Mouse (Mus musculus) neural tube, embryonic 12.5 days (tissue): Measurements from ENCODE around the gene Rapgef6. TPM values are rescaled to one million over a fixed set of nuclear protein-coding genes. Genes with fewer than 3 reads are reported as not detected.

Experiments used
- ATAC-seq: fragments of 200-750 bp; cut with Nextera tagmentation; 2 replicates; pipeline ENCODE4 v1.8.0; 2017; ENCODE audit warnings: low read depth, mild to moderate bottlenecking, moderate TSS enrichment, moderate library complexity; ENCODE audit not compliant: low FRiP score
- H3K27ac ChIP-seq: fragments of 300-500 bp; sonication (generic); 2 replicates; pipeline ENCODE4 v1.5.1; 2016
- H3K27me3 ChIP-seq: fragments of 300-500 bp; sonication (generic); replicated peaks from 2 replicates; pipeline ENCODE4 v1.6.1; 2016; ENCODE audit warnings: mild to moderate bottlenecking
- H3K36me3 ChIP-seq: fragments of 300-500 bp; sonication (generic); 2 replicates; pipeline ENCODE4 v1.6.1; 2016; ENCODE audit warnings: mild to moderate bottlenecking
- H3K4me1 ChIP-seq: fragments of 300-500 bp; sonication (generic); 2 replicates; pipeline ENCODE4 v1.6.1; 2016
- H3K4me2 ChIP-seq: fragments of 300-500 bp; sonication (generic); replicated peaks from 2 replicates; pipeline ENCODE4 v1.6.1; 2016; ENCODE audit warnings: mild to moderate bottlenecking
- H3K4me3 ChIP-seq: fragments of 300-500 bp; sonication (generic); 2 replicates; pipeline ENCODE4 v1.5.1; 2016
- H3K9ac ChIP-seq: fragments of 300-500 bp; sonication (generic); 2 replicates; pipeline ENCODE4 v1.6.1; 2016; ENCODE audit warnings: mild to moderate bottlenecking
- H3K9me3 ChIP-seq: fragments of 300-500 bp; sonication (generic); 2 replicates; pipeline ENCODE4 v1.6.1; 2016; ENCODE audit warnings: mild to moderate bottlenecking
- WGBS: fragments of 180-500 bp; shearing (Covaris S2); methylation state at CpG from one replicate; pipeline ENCODE4 v1.1.7; 2016; 5-methylcytosine and 5-hydroxymethylcytosine counted together
- polyA plus RNA-seq: library from polyadenylated mRNA; unstranded; fragments of >200 nt; fragmentation: Nextera tagmentation; extraction: Ambion mirVana; gene quantifications from 2 replicates; pipeline ENCODE4 v1.2.1, GENCODE M21; 2016

Gene Rapgef6
- polyA plus RNA-seq, 1 experiment from 2014 or later = 43.7 TPM

- no peaks in the 10 kb centered on the region for H3K27me3 ChIP-seq
- H3K9me3 ChIP-seq = no peaks in the 10 kb centered on the region
- H3K4me3 ChIP-seq = no peak overlapping the region
- no peak overlapping the region for H3K4me2 ChIP-seq
- 82% methylated on average over 2 of the region's 2 CpGs for WGBS
- H3K9ac ChIP-seq = no peak overlapping the region
- no peak overlapping the region for H3K27ac ChIP-seq
- H3K4me1 ChIP-seq = no peaks in the 10 kb centered on the region
- ATAC-seq = no peak
- peaks cover 13% of the 10 kb centered on the region for H3K36me3 ChIP-seq
Measured at GRCm38 (mm10) chr11:54655420-54655819, 132.8 kb downstream of the Rapgef6 start.

- no peak for ATAC-seq
- WGBS = 73% methylated on average over 8 of the region's 8 CpGs
- H3K9me3 ChIP-seq = no peaks in the 10 kb centered on the region
Measured at GRCm38 (mm10) chr11:54673575-54674298, 151.1 kb downstream of the Rapgef6 start.

GRCm38 (mm10) chr11:54675792-54676489, 153.3 kb downstream of the Rapgef6 start:
- Histone ChIP-seq H3K27me3 (no peaks in the 10 kb centered on the region), H3K9ac (no peak overlapping the region), H3K4me2 (no peak overlapping the region), H3K9me3 (no peaks in the 10 kb centered on the region), H3K27ac (no peak overlapping the region), H3K4me1 (no peaks in the 10 kb centered on the region), H3K4me3 (no peak overlapping the region), H3K36me3 (peaks cover 29% of the 10 kb centered on the region)
- ATAC-seq = no peak
- WGBS = 92% methylated on average over 2 of the region's 2 CpGs

More at GRCm38 (mm10) chr11:54673575-54674298, 151.1 kb downstream of the Rapgef6 start:
- no peak overlapping the region for H3K4me3 ChIP-seq
- peaks cover 13% of the 10 kb centered on the region for H3K36me3 ChIP-seq
- H3K27me3 ChIP-seq = no peaks in the 10 kb centered on the region
- H3K4me2 ChIP-seq = no peak overlapping the region
- no peak overlapping the region for H3K9ac ChIP-seq
- no peaks in the 10 kb centered on the region for H3K4me1 ChIP-seq
- no peak overlapping the region for H3K27ac ChIP-seq

- no peaks in the 10 kb centered on the region for H3K4me1 ChIP-seq
- H3K9me3 ChIP-seq = no peaks in the 10 kb centered on the region
- H3K4me3 ChIP-seq = no peak overlapping the region
- H3K9ac ChIP-seq = no peak overlapping the region
- ATAC-seq = no peak
- H3K36me3 ChIP-seq = peaks cover 31% of the 10 kb centered on the region
- no peak overlapping the region for H3K27ac ChIP-seq
- no peak overlapping the region for H3K4me2 ChIP-seq
- no peaks in the 10 kb centered on the region for H3K27me3 ChIP-seq
- 91% methylated on average over 2 of the region's 2 CpGs for WGBS
Measured at GRCm38 (mm10) chr11:54679141-54679540, 156.5 kb downstream of the Rapgef6 start.

GRCm38 (mm10) chr11:54684831-54685230, 162.2 kb downstream of the Rapgef6 start:
- Histone ChIP-seq H3K36me3 (peaks cover 35% of the 10 kb centered on the region), H3K27ac (no peak overlapping the region), H3K9ac (no peak overlapping the region), H3K4me1 (no peaks in the 10 kb centered on the region), H3K27me3 (no peaks in the 10 kb centered on the region), H3K9me3 (no peaks in the 10 kb centered on the region), H3K4me3 (no peak overlapping the region), H3K4me2 (no peak overlapping the region)
- WGBS = 91% methylated on average over 2 of the region's 2 CpGs
- no peak for ATAC-seq

- no peak for ATAC-seq
- no peak overlapping the region for H3K9ac ChIP-seq
- H3K36me3 ChIP-seq = peaks cover 47% of the 10 kb centered on the region
- no peaks in the 10 kb centered on the region for H3K27me3 ChIP-seq
- no peaks in the 10 kb centered on the region for H3K4me1 ChIP-seq
- H3K27ac ChIP-seq = no peak overlapping the region
- H3K4me2 ChIP-seq = no peak overlapping the region
- no peaks in the 10 kb centered on the region for H3K9me3 ChIP-seq
- H3K4me3 ChIP-seq = no peak overlapping the region
- 85% methylated on average over 4 of the region's 4 CpGs for WGBS
Measured at GRCm38 (mm10) chr11:54690171-54690570, 167.5 kb downstream of the Rapgef6 start.

- Histone ChIP-seq H3K27me3 (no peaks in the 10 kb centered on the region), H3K4me3 (no peak overlapping the region), H3K27ac (no peak overlapping the region), H3K4me1 (no peaks in the 10 kb centered on the region), H3K36me3 (peaks cover 48% of the 10 kb centered on the region), H3K9ac (no peak overlapping the region), H3K4me2 (no peak overlapping the region), H3K9me3 (no peaks in the 10 kb centered on the region)
- 88% methylated on average over 4 of the region's 4 CpGs for WGBS
- no peak for ATAC-seq
Measured at GRCm38 (mm10) chr11:54691179-54691578, 168.5 kb downstream of the Rapgef6 start.

- no peak for ATAC-seq
- no peak overlapping the region for H3K4me2 ChIP-seq
- no peak overlapping the region for H3K9ac ChIP-seq
- no peaks in the 10 kb centered on the region for H3K4me1 ChIP-seq
- H3K36me3 ChIP-seq = peaks cover 52% of the 10 kb centered on the region
- no peaks in the 10 kb centered on the region for H3K27me3 ChIP-seq
- no peak overlapping the region for H3K4me3 ChIP-seq
- no peaks in the 10 kb centered on the region for H3K9me3 ChIP-seq
- no peak overlapping the region for H3K27ac ChIP-seq
- 91% methylated on average over 6 of the region's 6 CpGs for WGBS
Measured at GRCm38 (mm10) chr11:54693696-54694095, 171.0 kb downstream of the Rapgef6 start.

- H3K9me3 ChIP-seq = no peaks in the 10 kb centered on the region
- H3K9ac ChIP-seq = no peak overlapping the region
- H3K27ac ChIP-seq = no peak overlapping the region
- no peaks in the 10 kb centered on the region for H3K4me1 ChIP-seq
- H3K27me3 ChIP-seq = no peaks in the 10 kb centered on the region
- H3K4me3 ChIP-seq = no peak overlapping the region
- H3K4me2 ChIP-seq = no peak overlapping the region
- no peak for ATAC-seq
- peaks cover 52% of the 10 kb centered on the region for H3K36me3 ChIP-seq
- WGBS = 79% methylated on average over 8 of the region's 8 CpGs
Measured at GRCm38 (mm10) chr11:54694291-54694690, 171.6 kb downstream of the Rapgef6 start.

GRCm38 (mm10) chr11:54695951-54696350, 173.3 kb downstream of the Rapgef6 start:
- 80% methylated on average over 4 of the region's 4 CpGs for WGBS
- Histone ChIP-seq H3K27me3 (no peaks in the 10 kb centered on the region), H3K27ac (no peak overlapping the region), H3K9ac (no peak overlapping the region), H3K4me1 (no peaks in the 10 kb centered on the region), H3K4me3 (no peak overlapping the region), H3K4me2 (no peak overlapping the region), H3K36me3 (peaks cover 44% of the 10 kb centered on the region), H3K9me3 (no peaks in the 10 kb centered on the region)
- ATAC-seq = no peak

GRCm38 (mm10) chr11:54697611-54698010, 175.0 kb downstream of the Rapgef6 start:
- no peaks in the 10 kb centered on the region for H3K27me3 ChIP-seq
- H3K27ac ChIP-seq = no peak overlapping the region
- peaks cover 37% of the 10 kb centered on the region for H3K36me3 ChIP-seq
- no peak overlapping the region for H3K4me2 ChIP-seq
- ATAC-seq = no peak
- H3K4me1 ChIP-seq = no peaks in the 10 kb centered on the region
- 78% methylated on average over 5 of the region's 5 CpGs for WGBS
- no peaks in the 10 kb centered on the region for H3K9me3 ChIP-seq
- H3K9ac ChIP-seq = no peak overlapping the region
- H3K4me3 ChIP-seq = no peak overlapping the region

GRCm38 (mm10) chr11:54698636-54699035, 176.0 kb downstream of the Rapgef6 start:
- Histone ChIP-seq H3K36me3 (peaks cover 32% of the 10 kb centered on the region), H3K9ac (no peak overlapping the region), H3K9me3 (no peaks in the 10 kb centered on the region), H3K27ac (no peak overlapping the region), H3K4me1 (no peaks in the 10 kb centered on the region), H3K4me2 (no peak overlapping the region), H3K4me3 (no peak overlapping the region), H3K27me3 (no peaks in the 10 kb centered on the region)
- no peak for ATAC-seq
- WGBS = 97% methylated on average over 7 of the region's 7 CpGs
